Mouse (Mus musculus) bone marrow macrophage, adult 2 months (primary cell): ENCODE measurements at regions not wholly inside any gene's neighbourhood (a gene's known extent, or its start where the extent isn't known, plus 50 kb on each side); places are given as distances from the start of the nearest gene placed in this dataset.

Experiments
- CTCF ChIP-seq: IDR thresholded peaks from 2 replicates; pipeline ENCODE4 v1.5.1; 2012; ENCODE audit warnings: low read depth, mild to moderate bottlenecking, low read length, moderate library complexity
- POLR2A ChIP-seq: IDR thresholded peaks from 2 replicates; pipeline ENCODE4 v1.6.1; 2012; ENCODE audit warnings: mild to moderate bottlenecking, low read depth, low read length, borderline replicate concordance

DNA sequence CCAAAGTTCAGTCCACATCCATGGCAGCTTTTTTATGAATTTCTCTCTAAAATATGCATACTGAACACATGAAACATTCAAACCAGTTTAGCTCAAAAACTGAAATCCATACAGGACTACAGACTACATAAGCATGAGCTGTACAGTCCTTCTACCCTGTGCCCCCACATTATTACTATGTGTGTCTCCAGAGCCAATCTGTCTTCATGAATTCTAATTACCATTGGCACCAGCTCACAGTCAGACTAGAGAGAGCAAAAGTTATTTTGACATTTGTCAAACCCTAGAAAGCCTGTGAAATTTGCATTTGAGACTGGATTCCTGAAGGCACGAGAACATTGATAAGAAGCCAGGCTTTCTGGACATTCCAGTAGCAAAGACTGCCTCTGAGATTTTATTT lies 117.9 kb upstream of the Zfand5 start:
- TF ChIP-seq POLR2A, result no peak
- TF ChIP-seq CTCF, result no peak
